Mouse (Mus musculus): Measurements from ENCODE around the gene Enpp3. TPM values are rescaled to one million over a fixed set of nuclear protein-coding genes. Genes with fewer than 3 reads are reported as not detected.
"Not testable (repeated sequence)": the region's sequence is repeated elsewhere in the genome, so short reads cannot be mapped to it uniquely, and the experiment has no call there.

Enpp3 gene
- total and polyA plus RNA-seq, 2 experiments: 12.4 to 39.7 TPM

DNA sequence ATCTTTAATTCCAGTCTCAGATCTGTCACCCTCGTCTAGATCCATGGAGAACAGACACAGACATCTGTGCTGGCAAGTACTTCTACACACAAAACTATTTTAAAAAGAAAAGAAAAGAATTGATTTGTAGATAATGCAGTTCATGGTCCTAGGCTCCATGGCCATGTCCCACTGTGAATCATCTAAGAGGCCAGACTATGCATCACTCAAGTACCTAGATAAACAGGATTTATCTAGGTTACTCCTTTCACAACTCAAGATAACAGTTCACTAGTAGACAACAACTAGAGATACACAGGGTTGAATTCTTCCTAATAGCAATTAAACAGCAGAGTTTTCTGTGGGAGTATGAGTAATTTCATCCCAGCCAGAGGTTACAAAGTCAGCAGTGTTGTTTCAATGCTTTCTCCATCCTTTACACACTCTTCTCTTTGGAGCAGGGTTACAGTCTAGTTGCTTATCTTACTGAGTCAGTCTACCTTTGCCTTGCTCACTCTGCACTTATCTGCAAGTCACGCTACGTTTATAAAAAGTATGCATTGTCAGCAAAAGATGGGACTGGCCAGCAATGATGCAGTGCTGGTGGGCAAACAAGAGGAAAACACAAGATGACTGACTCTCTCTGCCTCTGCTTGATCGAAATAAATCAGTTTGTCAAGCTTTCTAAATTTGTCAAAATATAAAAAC is 20.5 kb downstream of the Enpp3 start:
- no peak overlapping the region for H3K27ac ChIP-seq (replicated peaks; ENCODE audit: insufficient read depth, low read depth, low read length)
- TF ChIP-seq CTCF (IDR thresholded peaks at IDR 0.05; ENCODE audit: low read depth, low read length) (no peak), POLR2A (IDR thresholded peaks at IDR 0.05; ENCODE audit: extremely low read depth, insufficient read depth, low read length) (no peak)
- DNase-seq (ENCODE audit: extremely low read depth, low read depth, low spot score): no peak

GRCm38 (mm10) chr10:24819526-24819925 is 23.1 kb downstream of the Enpp3 start:
- no peak for TF ChIP-seq CTCF (IDR thresholded peaks at IDR 0.05; ENCODE audit: low read depth, low read length)
- Histone ChIP-seq H3K4me3 (ENCODE audit: insufficient read depth, low read depth, low read length) (no peak overlapping the region), H3K36me3 (ENCODE audit: control insufficient read depth, insufficient read depth, low read length) (peaks cover 56% of the 10 kb centered on the region), H3K27ac (replicated peaks; ENCODE audit: insufficient read depth, low read depth, low read length) (no peak overlapping the region), H3K79me2 (ENCODE audit: control insufficient read depth, insufficient read depth, low read length) (no peaks in the 10 kb centered on the region), H3K9ac (ENCODE audit: low read depth, low read length) (no peak overlapping the region), H3K27me3 (ENCODE audit: control insufficient read depth, insufficient read depth, low read length) (no peaks in the 10 kb centered on the region), H3K4me1 (ENCODE audit: control insufficient read depth, insufficient read depth, low read length) (no peaks in the 10 kb centered on the region)
- no peak for DNase-seq (ENCODE audit: extremely low read depth, low read depth, low spot score)
- 97% methylated on average over 3 of the region's 3 CpGs for WGBS

More for the DNA sequence above, 20.5 kb downstream of the Enpp3 start:
- H3K4me3 ChIP-seq (ENCODE audit: insufficient read depth, low read depth, low read length): no peak overlapping the region
- H3K9ac ChIP-seq (ENCODE audit: low read depth, low read length): no peak overlapping the region
- no peaks in the 10 kb centered on the region for H3K79me2 ChIP-seq (ENCODE audit: control insufficient read depth, insufficient read depth, low read length)
- no peaks in the 10 kb centered on the region for H3K27me3 ChIP-seq (ENCODE audit: control insufficient read depth, insufficient read depth, low read length)
- no peaks in the 10 kb centered on the region for H3K4me1 ChIP-seq (ENCODE audit: control insufficient read depth, insufficient read depth, low read length)
- WGBS: 69% methylated on average over 4 of the region's 4 CpGs
- peaks cover 57% of the 10 kb centered on the region for H3K36me3 ChIP-seq (ENCODE audit: control insufficient read depth, insufficient read depth, low read length)

GRCm38 (mm10) chr10:24810639-24811038 is 32.0 kb downstream of the Enpp3 start:
- DNase-seq (ENCODE audit: extremely low read depth, low read depth, low spot score): no peak
- Histone ChIP-seq H3K27me3 (ENCODE audit: control insufficient read depth, insufficient read depth, low read length) (no peaks in the 10 kb centered on the region), H3K27ac (replicated peaks; ENCODE audit: insufficient read depth, low read depth, low read length) (no peak overlapping the region), H3K79me2 (ENCODE audit: control insufficient read depth, insufficient read depth, low read length) (no peaks in the 10 kb centered on the region), H3K4me3 (ENCODE audit: insufficient read depth, low read depth, low read length) (no peak overlapping the region), H3K4me1 (ENCODE audit: control insufficient read depth, insufficient read depth, low read length) (no peaks in the 10 kb centered on the region), H3K9ac (ENCODE audit: low read depth, low read length) (no peak overlapping the region), H3K36me3 (ENCODE audit: control insufficient read depth, insufficient read depth, low read length) (peaks cover 63% of the 10 kb centered on the region)
- WGBS: 70% methylated on average over 10 of the region's 10 CpGs
- TF ChIP-seq POLR2A (IDR thresholded peaks at IDR 0.05; ENCODE audit: extremely low read depth, insufficient read depth, low read length) (no peak), CTCF (IDR thresholded peaks at IDR 0.05; ENCODE audit: low read depth, low read length) (no peak)

GRCm38 (mm10) chr10:24806756-24807155 is 35.9 kb downstream of the Enpp3 start:
- no peak overlapping the region for H3K4me3 ChIP-seq (ENCODE audit: insufficient read depth, low read depth, low read length)
- WGBS: 93% methylated on average over 5 of the region's 5 CpGs
- no peak overlapping the region for H3K27ac ChIP-seq (replicated peaks; ENCODE audit: insufficient read depth, low read depth, low read length)
- no peaks in the 10 kb centered on the region for H3K27me3 ChIP-seq (ENCODE audit: control insufficient read depth, insufficient read depth, low read length)
- no peaks in the 10 kb centered on the region for H3K4me1 ChIP-seq (ENCODE audit: control insufficient read depth, insufficient read depth, low read length)
- H3K79me2 ChIP-seq (ENCODE audit: control insufficient read depth, insufficient read depth, low read length): no peaks in the 10 kb centered on the region
- TF ChIP-seq POLR2A (IDR thresholded peaks at IDR 0.05; ENCODE audit: extremely low read depth, insufficient read depth, low read length): no peak
- no peak for DNase-seq (ENCODE audit: extremely low read depth, low read depth, low spot score)
- peaks cover 66% of the 10 kb centered on the region for H3K36me3 ChIP-seq (ENCODE audit: control insufficient read depth, insufficient read depth, low read length)
- H3K9ac ChIP-seq (ENCODE audit: low read depth, low read length): no peak overlapping the region

GRCm38 (mm10) chr10:24805876-24806275 is 36.7 kb downstream of the Enpp3 start:
- no peaks in the 10 kb centered on the region for H3K27me3 ChIP-seq (ENCODE audit: control insufficient read depth, insufficient read depth, low read length)
- no peak overlapping the region for H3K4me3 ChIP-seq (ENCODE audit: insufficient read depth, low read depth, low read length)
- H3K27ac ChIP-seq (replicated peaks; ENCODE audit: insufficient read depth, low read depth, low read length): no peak overlapping the region
- no peak overlapping the region for H3K9ac ChIP-seq (ENCODE audit: low read depth, low read length)
- DNase-seq (ENCODE audit: extremely low read depth, low read depth, low spot score): no peak
- H3K36me3 ChIP-seq (ENCODE audit: control insufficient read depth, insufficient read depth, low read length): peaks cover 61% of the 10 kb centered on the region
- no peaks in the 10 kb centered on the region for H3K4me1 ChIP-seq (ENCODE audit: control insufficient read depth, insufficient read depth, low read length)
- no peaks in the 10 kb centered on the region for H3K79me2 ChIP-seq (ENCODE audit: control insufficient read depth, insufficient read depth, low read length)
- TF ChIP-seq POLR2A (IDR thresholded peaks at IDR 0.05; ENCODE audit: extremely low read depth, insufficient read depth, low read length) (no peak), CTCF (IDR thresholded peaks at IDR 0.05; ENCODE audit: low read depth, low read length) (no peak)
- WGBS: 92% methylated on average over 10 of the region's 10 CpGs

GRCm38 (mm10) chr10:24805173-24805572 is 37.5 kb downstream of the Enpp3 start:
- no peak for TF ChIP-seq CTCF (IDR thresholded peaks at IDR 0.05; ENCODE audit: low read depth, low read length)
- no peak for TF ChIP-seq POLR2A (IDR thresholded peaks at IDR 0.05; ENCODE audit: extremely low read depth, insufficient read depth, low read length)
- Histone ChIP-seq H3K4me3 (ENCODE audit: insufficient read depth, low read depth, low read length) (no peak overlapping the region), H3K79me2 (ENCODE audit: control insufficient read depth, insufficient read depth, low read length) (no peaks in the 10 kb centered on the region), H3K27ac (replicated peaks; ENCODE audit: insufficient read depth, low read depth, low read length) (no peak overlapping the region), H3K9ac (ENCODE audit: low read depth, low read length) (no peak overlapping the region), H3K27me3 (ENCODE audit: control insufficient read depth, insufficient read depth, low read length) (no peaks in the 10 kb centered on the region), H3K36me3 (ENCODE audit: control insufficient read depth, insufficient read depth, low read length) (peaks cover 54% of the 10 kb centered on the region), H3K4me1 (ENCODE audit: control insufficient read depth, insufficient read depth, low read length) (no peaks in the 10 kb centered on the region)
- WGBS: 84% methylated on average over 2 of the region's 2 CpGs
- no peak for DNase-seq (ENCODE audit: extremely low read depth, low read depth, low spot score)

GRCm38 (mm10) chr10:24802742-24803244 is 39.8 kb downstream of the Enpp3 start:
- H3K27me3 ChIP-seq (ENCODE audit: control insufficient read depth, insufficient read depth, low read length); H3K79me2 ChIP-seq (ENCODE audit: control insufficient read depth, insufficient read depth, low read length); H3K4me3 ChIP-seq (ENCODE audit: insufficient read depth, low read depth, low read length); DNase-seq (ENCODE audit: extremely low read depth, low read depth, low spot score); H3K27ac ChIP-seq (replicated peaks; ENCODE audit: insufficient read depth, low read depth, low read length); H3K9ac ChIP-seq (ENCODE audit: low read depth, low read length); H3K4me1 ChIP-seq (ENCODE audit: control insufficient read depth, insufficient read depth, low read length): not testable (repeated sequence)
- peaks cover 44% of the 10 kb centered on the region for H3K36me3 ChIP-seq (ENCODE audit: control insufficient read depth, insufficient read depth, low read length)
- WGBS: 91% methylated on average over 2 of the region's 2 CpGs
